Mouse (Mus musculus) CH12.LX (cell line): ENCODE measurements around the gene En1. TPM values are rescaled to one million over a fixed set of nuclear protein-coding genes. Genes with fewer than 3 reads are reported as not detected.

ENCODE experiments used
- DNase-seq: peaks from one replicate; pipeline ENCODE4 v3.0.0-alpha.2; 2013; ENCODE audit errors: extremely low read depth
- H3K27ac ChIP-seq: 2 replicates; pipeline ENCODE4 v1.5.1; 2012; ENCODE audit warnings: low read depth, mild to moderate bottlenecking, control low read depth, moderate library complexity; ENCODE audit not compliant: insufficient read depth
- H3K27me3 ChIP-seq: replicated peaks from 2 replicates; pipeline ENCODE3; 2012; ENCODE audit warnings: inconsistent platforms
- H3K36me3 ChIP-seq, 2 experiments: replicated peaks in 1 of 2; 2 replicates each; pipeline versions ENCODE3 to v1.6.1; 2012; ENCODE audit warnings: inconsistent platforms in 1 of 2, low read length in 1 of 2, mild to moderate bottlenecking in 1 of 2, mixed read lengths in 1 of 2, moderate library complexity in 1 of 2; ENCODE audit not compliant: control insufficient read depth in 1 of 2, insufficient read depth in 1 of 2
- H3K4me1 ChIP-seq, 2 experiments: 2 replicates each; pipeline ENCODE4 v1.6.1; 2012; ENCODE audit warnings: inconsistent platforms in 1 of 2, moderate library complexity in 1 of 2; ENCODE audit not compliant: insufficient read depth in 2 of 2, control insufficient read depth in 1 of 2
- H3K4me2 ChIP-seq: 2 replicates; pipeline ENCODE4 v1.6.1; 2012; ENCODE audit warnings: low read depth, mild to moderate bottlenecking, control low read depth; ENCODE audit not compliant: poor library complexity, insufficient read depth, severe bottlenecking
- H3K4me3 ChIP-seq, 3 experiments: fragments of 150-350 bp in 1 of 3; sonication (generic) in 1 of 3; replicated peaks in 1 of 3; 2 replicates each; pipeline versions ENCODE3 to v1.5.1; 2011 to 2012; ENCODE audit warnings: low read depth in 2 of 3, low read length in 2 of 3, mild to moderate bottlenecking in 2 of 3, moderate library complexity in 2 of 3, control low read depth in 1 of 3, improper control_type of control experiment in 1 of 3, inconsistent platforms in 1 of 3, mixed read lengths in 1 of 3; ENCODE audit not compliant: poor library complexity in 1 of 3
- H3K79me2 ChIP-seq: replicated peaks from 2 replicates; pipeline ENCODE4 v1.6.1; 2012; ENCODE audit warnings: mild to moderate bottlenecking, moderate library complexity; ENCODE audit not compliant: control insufficient read depth, poor library complexity, insufficient read depth, severe bottlenecking; ENCODE audit errors: extremely low read depth
- H3K9ac ChIP-seq: 2 replicates; pipeline ENCODE4 v1.6.1; 2012; ENCODE audit warnings: low read depth, mild to moderate bottlenecking, control low read depth, moderate library complexity; ENCODE audit not compliant: insufficient read depth
- H3K9me3 ChIP-seq: replicated peaks from 2 replicates; pipeline ENCODE3; 2012; ENCODE audit warnings: low read length, inconsistent platforms, mixed read lengths
- EP300 ChIP-seq: IDR thresholded peaks from 2 replicates; pipeline ENCODE4 v1.6.1; 2011; ENCODE audit warnings: low read length, improper control_type of control experiment
- ETS1 ChIP-seq: conservative IDR thresholded peaks from 2 replicates; pipeline ENCODE4 v1.6.1; 2012; ENCODE audit warnings: low read depth, mild to moderate bottlenecking, inconsistent platforms, low read length, improper control_type of control experiment, moderate library complexity
- JUND ChIP-seq: conservative IDR thresholded peaks from 2 replicates; pipeline ENCODE4 v1.6.1; 2011; ENCODE audit warnings: low read depth, low read length, improper control_type of control experiment
- MAX ChIP-seq: IDR thresholded peaks from 2 replicates; pipeline ENCODE4 v1.6.1; 2011; ENCODE audit warnings: low read length, improper control_type of control experiment
- MEF2A ChIP-seq: IDR thresholded peaks from 2 replicates; pipeline ENCODE4 v1.6.1; 2014; ENCODE audit warnings: low read depth, mild to moderate bottlenecking, inconsistent platforms, low read length, improper control_type of control experiment, borderline replicate concordance
- MXI1 ChIP-seq: IDR thresholded peaks from 2 replicates; pipeline ENCODE4 v1.6.1; 2011; ENCODE audit warnings: mild to moderate bottlenecking, low read depth, low read length, improper control_type of control experiment
- POLR2A ChIP-seq: IDR thresholded peaks from 2 replicates; pipeline ENCODE4 v1.6.1; 2011; ENCODE audit warnings: low read depth, mild to moderate bottlenecking, improper control_type of control experiment, low read length
- POLR2AphosphoS2 ChIP-seq: IDR thresholded peaks from 2 replicates; pipeline ENCODE4 v1.6.1; 2011; ENCODE audit warnings: low read depth, low read length, improper control_type of control experiment
- RAD21 ChIP-seq: IDR thresholded peaks from 2 replicates; pipeline ENCODE4 v1.6.1; 2011; ENCODE audit warnings: low read depth, mild to moderate bottlenecking, low read length, improper control_type of control experiment, moderate library complexity
- RCOR1 ChIP-seq: conservative IDR thresholded peaks from 2 replicates; pipeline ENCODE4 v1.6.1; 2012; ENCODE audit warnings: low read depth, mild to moderate bottlenecking, inconsistent platforms, low read length, improper control_type of control experiment
- SIN3A ChIP-seq: IDR thresholded peaks from 2 replicates; pipeline ENCODE4 v1.6.1; 2012; ENCODE audit warnings: low read length, improper control_type of control experiment, inconsistent platforms
- TBP ChIP-seq: conservative IDR thresholded peaks from 2 replicates; pipeline ENCODE4 v1.6.1; 2011; ENCODE audit warnings: low read depth, low read length, improper control_type of control experiment
- UBTF ChIP-seq: IDR thresholded peaks from 2 replicates; pipeline ENCODE4 v1.6.1; 2012; ENCODE audit warnings: low read depth, mild to moderate bottlenecking, inconsistent platforms, low read length, improper control_type of control experiment, moderate library complexity
- ZC3H11A ChIP-seq: IDR thresholded peaks from 2 replicates; pipeline ENCODE4 v1.6.1; 2012; ENCODE audit warnings: low read depth, mild to moderate bottlenecking, inconsistent platforms, low read length, improper control_type of control experiment
- ZKSCAN1 ChIP-seq: IDR thresholded peaks from 2 replicates; pipeline ENCODE4 v1.6.1; 2012; ENCODE audit warnings: low read depth, inconsistent platforms, low read length, improper control_type of control experiment, borderline replicate concordance
- dilution Hi-C: fragments of 300-500 bp; cut with MboI; formaldehyde crosslinking; loops from 2 replicates; pipeline ENCODE4 v1.14.3; 2020; ENCODE audit warnings: low sequenced_read_pairs; ENCODE audit not compliant: extremely low pct_unique_long_range_greater_than_20kb, extremely low pct_ligation_motif_present
- in situ Hi-C: fragments of 300-500 bp; cut with MboI; formaldehyde crosslinking; loops from 3 replicates; pipeline ENCODE4 v1.14.3; 2019; ENCODE audit warnings: low sequenced_read_pairs, low pct_ligation_motif_present, low pct_unique_long_range_greater_than_20kb, mixed read lengths
- polyA plus RNA-seq: library from polyadenylated mRNA; unstranded; fragments of >175 nt; gene quantifications from 2 replicates; pipeline ENCODE4 v1.2.1, GENCODE M21; 2012; ENCODE audit warnings: low read depth; ENCODE audit not compliant: insufficient read length
- total RNA-seq, 2 experiments: library from RNA; depleted of rRNA; stranded (reverse); fragments of 300-350 nt in 1 of 2; fragments of >200 nt in 1 of 2; gene quantifications; 2 replicates each; pipeline ENCODE4 v1.2.3; 2012 to 2014

En1 gene
- total and polyA plus RNA-seq, 3 experiments: not detected

GRCm38 (mm10) chr1:120599321-120600148, 2.7 kb upstream of the En1 start:
- no peak for TF ChIP-seq MXI1
- TF ChIP-seq POLR2AphosphoS2: no peak
- TF ChIP-seq, all 38 proteins: peak for 0
- Histone ChIP-seq H3K27ac (no peak overlapping the region), H3K27me3 (no peaks in the 10 kb centered on the region), H3K4me3 (no peak overlapping the region), H3K79me2 (no peaks in the 10 kb centered on the region), H3K36me3 (no peaks in the 10 kb centered on the region), H3K4me1 (peaks cover 2 to 22% of the 10 kb centered on the region in 2 experiments; a peak in 3 of 4 replicates), H3K9me3 (peaks cover 11% of the 10 kb centered on the region), H3K4me2 (no peak overlapping the region), H3K9ac (no peak overlapping the region)
- no peak for DNase-seq
- in situ Hi-C loops (loop anchor here (10.0 to 25.0 kb wide), 3 partner anchors 85 to 813 kb away; no protein-coding TSS in a partner anchor), dilution Hi-C loops (no loop called here)

GRCm38 (mm10) chr1:120600149-120600445, 2.1 kb upstream of the En1 start:
- TF ChIP-seq MXI1 (no peak), JUND (no peak), ZKSCAN1 (no peak), ETS1 (no peak), RAD21 (no peak), SIN3A (no peak), TBP (no peak), UBTF (no peak)
- TF ChIP-seq, all 38 proteins: peak for 0
- Histone ChIP-seq H3K4me1 (peaks cover 2 to 16% of the 10 kb centered on the region in 2 experiments; a peak in 3 of 4 replicates), H3K27me3 (no peaks in the 10 kb centered on the region), H3K79me2 (no peaks in the 10 kb centered on the region), H3K27ac (no peak overlapping the region), H3K4me2 (no peak overlapping the region), H3K9me3 (peaks cover 11% of the 10 kb centered on the region), H3K4me3 (no peak overlapping the region), H3K36me3 (no peaks in the 10 kb centered on the region), H3K9ac (no peak overlapping the region)
- dilution Hi-C loops (no loop called here), in situ Hi-C loops (no loop called here)
- no peak for DNase-seq

- H3K36me3 ChIP-seq: no peaks in the 10 kb centered on the region
- DNase-seq: no peak
- no peaks in the 10 kb centered on the region for H3K79me2 ChIP-seq
- TF ChIP-seq RCOR1 (no peak), MEF2A (no peak), MAX (no peak), ZC3H11A (no peak), EP300 (no peak), POLR2A (no peak)
- H3K9me3 ChIP-seq: peaks cover 11% of the 10 kb centered on the region
- no peak overlapping the region for H3K27ac ChIP-seq
- H3K4me1 ChIP-seq: peaks cover 0 to 11% of the 10 kb centered on the region in 2 experiments; a peak in 2 of 4 replicates
- no peak overlapping the region for H3K4me3 ChIP-seq
- no peak overlapping the region for H3K9ac ChIP-seq
- dilution Hi-C loops: no loop called here
- in situ Hi-C loops: no loop called here
- no peaks in the 10 kb centered on the region for H3K27me3 ChIP-seq
- no peak overlapping the region for H3K4me2 ChIP-seq
These were observed 1.5 kb upstream of the En1 start for GRCm38 (mm10) chr1:120600516-120601252.
